Mouse (Mus musculus) bone marrow, adult 2 months (tissue): Measurements from ENCODE around the gene Ggct.

ENCODE experiments used
- CTCF ChIP-seq: fragments of 200-500 bp; IDR thresholded peaks from 2 replicates; pipeline ENCODE4 v1.5.1; 2011; ENCODE audit warnings: low read length, control low read depth; ENCODE audit not compliant: control insufficient read depth, insufficient read depth
- POLR2A ChIP-seq: fragments of 200-500 bp; IDR thresholded peaks from 2 replicates; pipeline ENCODE4 v1.6.1; 2011; ENCODE audit warnings: low read depth, mild to moderate bottlenecking, control low read depth, low read length, borderline replicate concordance; ENCODE audit not compliant: control insufficient read depth

DNA sequence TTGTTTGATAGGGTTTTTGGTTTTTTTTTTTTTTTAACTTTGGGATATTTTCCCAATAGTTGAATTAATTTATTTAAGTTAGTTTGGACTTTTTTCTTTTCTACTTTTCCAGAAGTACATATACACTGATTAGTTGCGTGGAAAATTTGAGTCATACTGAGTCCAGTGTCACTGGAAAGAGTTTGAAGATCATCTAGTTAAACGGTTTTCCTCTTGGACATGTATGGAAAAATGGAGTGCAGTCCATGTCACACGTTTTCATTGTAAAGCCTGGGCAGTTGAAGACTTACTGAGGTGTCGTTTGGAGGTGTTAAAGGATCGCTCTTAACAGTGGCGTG, 46.7 kb upstream of the Ggct start:
- TF ChIP-seq CTCF (no peak), POLR2A (no peak)
